Mouse (Mus musculus) hindbrain, embryonic 10.5 days (tissue): ENCODE results near the gene Il1rap. TPM values are rescaled to one million over a fixed set of nuclear protein-coding genes. Genes with fewer than 3 reads are reported as not detected.

Source experiments
- DNase-seq: peaks from one replicate; pipeline ENCODE4 v3.0.0-alpha.2; 2017; ENCODE audit warnings: low spot score
- H3K27ac ChIP-seq: fragments of 300-500 bp; sonication (generic); 2 replicates; pipeline ENCODE4 v1.5.1; 2016; ENCODE audit warnings: mild to moderate bottlenecking, moderate library complexity
- H3K27me3 ChIP-seq: fragments of 300-500 bp; sonication (generic); 2 replicates; pipeline ENCODE4 v1.6.1; 2016; ENCODE audit warnings: mild to moderate bottlenecking; ENCODE audit not compliant: poor library complexity, insufficient read depth, severe bottlenecking
- H3K36me3 ChIP-seq: fragments of 300-500 bp; sonication (generic); 2 replicates; pipeline ENCODE4 v1.6.1; 2016; ENCODE audit warnings: mild to moderate bottlenecking, moderate library complexity
- H3K4me1 ChIP-seq: fragments of 300-500 bp; sonication (generic); replicated peaks from 2 replicates; pipeline ENCODE4 v1.6.1; 2016; ENCODE audit warnings: mild to moderate bottlenecking
- H3K4me3 ChIP-seq: fragments of 300-500 bp; sonication (generic); 2 replicates; pipeline ENCODE4 v1.5.1; 2016; ENCODE audit warnings: mild to moderate bottlenecking, moderate library complexity
- H3K9me3 ChIP-seq: fragments of 300-500 bp; sonication (generic); 2 replicates; pipeline ENCODE4 v1.6.1; 2016; ENCODE audit warnings: mild to moderate bottlenecking, moderate library complexity
- WGBS: fragments of 180-500 bp; shearing (Covaris S2); methylation state at CpG from one replicate; pipeline ENCODE4 v1.1.7; 2016; 5-methylcytosine and 5-hydroxymethylcytosine counted together
- polyA plus RNA-seq: library from polyadenylated mRNA; unstranded; fragments of >200 nt; fragmentation: Nextera tagmentation; extraction: Ambion mirVana; gene quantifications from 2 replicates; pipeline ENCODE4 v1.2.1, GENCODE M21; 2016

Il1rap gene
- polyA plus RNA-seq, 1 experiment from 2014 or later, result 3.5 TPM

- WGBS, result 90% methylated on average over 6 of the region's 6 CpGs
- Histone ChIP-seq H3K9me3 (no peaks in the 10 kb centered on the region), H3K4me1 (no peaks in the 10 kb centered on the region), H3K36me3 (no peaks in the 10 kb centered on the region), H3K27ac (no peak overlapping the region), H3K4me3 (no peak overlapping the region), H3K27me3 (no peaks in the 10 kb centered on the region)
- DNase-seq, result no peak
Observed at GRCm38 (mm10) chr16:26643077-26643476, 61.6 kb downstream of the Il1rap start.

- Histone ChIP-seq H3K36me3 (no peaks in the 10 kb centered on the region), H3K9me3 (no peaks in the 10 kb centered on the region), H3K4me3 (no peak overlapping the region), H3K27ac (no peak overlapping the region), H3K27me3 (no peaks in the 10 kb centered on the region), H3K4me1 (no peaks in the 10 kb centered on the region)
- DNase-seq, result no peak
- 90% methylated on average over 2 of the region's 2 CpGs for WGBS
Observed at GRCm38 (mm10) chr16:26646066-26646465, 64.6 kb downstream of the Il1rap start.

GRCm38 (mm10) chr16:26647036-26647435, 65.5 kb downstream of the Il1rap start:
- no peaks in the 10 kb centered on the region for H3K9me3 ChIP-seq
- no peaks in the 10 kb centered on the region for H3K27me3 ChIP-seq
- no peaks in the 10 kb centered on the region for H3K36me3 ChIP-seq
- H3K4me3 ChIP-seq, result no peak overlapping the region
- WGBS, result 87% methylated on average over 1 of the region's 1 CpGs
- no peak for DNase-seq
- no peak overlapping the region for H3K27ac ChIP-seq
- no peaks in the 10 kb centered on the region for H3K4me1 ChIP-seq

GRCm38 (mm10) chr16:26662722-26663436, 81.4 kb downstream of the Il1rap start:
- WGBS, result 86% methylated on average over 7 of the region's 7 CpGs
- Histone ChIP-seq H3K27me3 (no peaks in the 10 kb centered on the region), H3K4me1 (no peaks in the 10 kb centered on the region), H3K4me3 (no peak overlapping the region), H3K9me3 (no peaks in the 10 kb centered on the region), H3K36me3 (no peaks in the 10 kb centered on the region), H3K27ac (no peak overlapping the region)
- DNase-seq, result no peak

- Histone ChIP-seq H3K27ac (no peak overlapping the region), H3K27me3 (no peaks in the 10 kb centered on the region), H3K36me3 (no peaks in the 10 kb centered on the region), H3K9me3 (no peaks in the 10 kb centered on the region), H3K4me3 (no peak overlapping the region), H3K4me1 (no peaks in the 10 kb centered on the region)
- WGBS, result 90% methylated on average over 2 of the region's 2 CpGs
- no peak for DNase-seq
Observed at GRCm38 (mm10) chr16:26666401-26666800, 84.9 kb downstream of the Il1rap start.

GRCm38 (mm10) chr16:26669081-26669480, 87.6 kb downstream of the Il1rap start:
- H3K27me3 ChIP-seq, result no peaks in the 10 kb centered on the region
- 76% methylated on average over 2 of the region's 2 CpGs for WGBS
- no peak for DNase-seq

GRCm38 (mm10) chr16:26680381-26680780, 98.9 kb downstream of the Il1rap start:
- DNase-seq, result no peak
- H3K27ac ChIP-seq, result no peak overlapping the region
- no peaks in the 10 kb centered on the region for H3K9me3 ChIP-seq
- H3K4me3 ChIP-seq, result no peak overlapping the region
- H3K4me1 ChIP-seq, result no peaks in the 10 kb centered on the region
- no peaks in the 10 kb centered on the region for H3K27me3 ChIP-seq
- 92% methylated on average over 2 of the region's 2 CpGs for WGBS
- no peaks in the 10 kb centered on the region for H3K36me3 ChIP-seq

More at GRCm38 (mm10) chr16:26669081-26669480, 87.6 kb downstream of the Il1rap start:
- Histone ChIP-seq H3K36me3 (no peaks in the 10 kb centered on the region), H3K4me3 (no peak overlapping the region), H3K4me1 (no peaks in the 10 kb centered on the region), H3K27ac (no peak overlapping the region), H3K9me3 (no peaks in the 10 kb centered on the region)

GRCm38 (mm10) chr16:26689771-26690170, 108.3 kb downstream of the Il1rap start:
- H3K36me3 ChIP-seq, result no peaks in the 10 kb centered on the region
- WGBS, result 70% methylated on average over 2 of the region's 2 CpGs
- H3K9me3 ChIP-seq, result no peaks in the 10 kb centered on the region
- no peaks in the 10 kb centered on the region for H3K4me1 ChIP-seq
- H3K27me3 ChIP-seq, result no peaks in the 10 kb centered on the region
- H3K4me3 ChIP-seq, result no peak overlapping the region
- DNase-seq, result no peak
- H3K27ac ChIP-seq, result no peak overlapping the region

GRCm38 (mm10) chr16:26691294-26691693, 109.8 kb downstream of the Il1rap start:
- WGBS, result 84% methylated on average over 11 of the region's 11 CpGs
- Histone ChIP-seq H3K27me3 (no peaks in the 10 kb centered on the region), H3K9me3 (no peaks in the 10 kb centered on the region), H3K4me1 (no peaks in the 10 kb centered on the region), H3K4me3 (no peak overlapping the region), H3K36me3 (no peaks in the 10 kb centered on the region), H3K27ac (no peak overlapping the region)
- DNase-seq, result no peak

- H3K27me3 ChIP-seq, result no peaks in the 10 kb centered on the region
- WGBS, result 93% methylated on average over 4 of the region's 4 CpGs
Observed at GRCm38 (mm10) chr16:26698076-26698475, 116.6 kb downstream of the Il1rap start.

GRCm38 (mm10) chr16:26700440-26701103, 119.1 kb downstream of the Il1rap start:
- no peak for DNase-seq
- no peaks in the 10 kb centered on the region for H3K9me3 ChIP-seq
- H3K4me3 ChIP-seq, result no peak overlapping the region
- no peaks in the 10 kb centered on the region for H3K36me3 ChIP-seq
- no peaks in the 10 kb centered on the region for H3K4me1 ChIP-seq
- H3K27ac ChIP-seq, result no peak overlapping the region
- 88% methylated on average over 8 of the region's 8 CpGs for WGBS
- no peaks in the 10 kb centered on the region for H3K27me3 ChIP-seq

More at GRCm38 (mm10) chr16:26698076-26698475, 116.6 kb downstream of the Il1rap start:
- H3K9me3 ChIP-seq, result no peaks in the 10 kb centered on the region
- H3K36me3 ChIP-seq, result no peaks in the 10 kb centered on the region
- DNase-seq, result no peak
- no peak overlapping the region for H3K27ac ChIP-seq
- no peak overlapping the region for H3K4me3 ChIP-seq
- H3K4me1 ChIP-seq, result no peaks in the 10 kb centered on the region

- H3K27me3 ChIP-seq, result no peaks in the 10 kb centered on the region
- H3K4me3 ChIP-seq, result no peak overlapping the region
- H3K27ac ChIP-seq, result no peak overlapping the region
- no peaks in the 10 kb centered on the region for H3K9me3 ChIP-seq
- H3K36me3 ChIP-seq, result no peaks in the 10 kb centered on the region
- no peak for DNase-seq
- no peaks in the 10 kb centered on the region for H3K4me1 ChIP-seq
- 75% methylated on average over 6 of the region's 6 CpGs for WGBS
Observed at GRCm38 (mm10) chr16:26705658-26706371, 124.3 kb downstream of the Il1rap start.

GRCm38 (mm10) chr16:26706503-26706902, 125.0 kb downstream of the Il1rap start:
- WGBS, result 73% methylated on average over 2 of the region's 2 CpGs

More at GRCm38 (mm10) chr16:26706503-26706902, 125.0 kb downstream of the Il1rap start:
- no peaks in the 10 kb centered on the region for H3K4me1 ChIP-seq
- H3K36me3 ChIP-seq, result no peaks in the 10 kb centered on the region
- no peak overlapping the region for H3K4me3 ChIP-seq
- no peaks in the 10 kb centered on the region for H3K9me3 ChIP-seq
- H3K27ac ChIP-seq, result no peak overlapping the region
- DNase-seq, result no peak
- H3K27me3 ChIP-seq, result no peaks in the 10 kb centered on the region
